Mouse (Mus musculus): ENCODE data around the gene Poll. TPM values are rescaled to one million over a fixed set of nuclear protein-coding genes. Genes with fewer than 3 reads are reported as not detected.

Gene Poll
- total RNA-seq (2021), result 10 to 100 TPM in 1 of 2 experiments, 1 to 10 TPM in 1; 9.3 to 10.2 TPM

GRCm38 (mm10) chr19:45560153-45560890 is at the start of gene Poll, which contains the start of gene Gm17018:
TSS of gene Poll (minus strand) at chr19:45560531.
TSS of gene Gm17018 (plus strand) at chr19:45560615.
- DNase-seq (ENCODE audit: low spot score), result peak; percentile 72
- intact Hi-C loops (cut with DNase I), result no loop called here

DNA sequence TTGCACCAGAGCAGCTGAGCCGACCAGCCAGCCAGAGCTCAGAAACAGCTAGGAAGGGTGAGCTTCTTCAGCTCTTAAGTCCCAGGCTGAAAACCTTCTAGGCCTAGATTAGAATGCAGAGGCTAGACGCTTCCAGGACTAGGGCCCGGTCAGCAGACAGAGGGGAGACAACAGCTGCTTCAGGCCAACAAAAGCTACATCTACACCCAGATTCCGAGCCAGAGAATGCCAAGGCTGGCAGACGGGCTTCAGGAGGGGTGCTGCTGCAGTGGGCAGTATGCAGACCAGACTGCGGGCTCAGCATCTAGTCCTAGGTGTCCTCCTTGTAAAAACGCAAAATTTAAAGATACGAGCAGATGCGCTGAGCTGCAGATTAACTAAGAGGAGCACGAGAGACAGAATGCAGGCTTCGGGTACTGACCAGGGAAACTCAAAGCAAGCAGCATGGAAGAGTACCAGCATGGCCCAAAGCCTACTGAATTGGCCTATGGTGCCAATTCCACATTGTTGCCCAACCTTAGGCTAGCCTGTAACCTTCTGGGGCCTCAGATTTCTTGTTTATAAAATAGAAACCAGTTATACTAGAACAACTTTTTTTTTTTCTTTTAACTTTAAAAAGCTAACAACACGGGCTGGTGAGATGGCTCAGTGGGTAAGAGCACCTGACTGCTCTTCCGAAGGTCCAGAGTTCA is 48.5 kb upstream of the Poll start:
- DNase-seq (ENCODE audit: low spot score), result no peak
- intact Hi-C loops (cut with DNase I), result no loop called here

DNA sequence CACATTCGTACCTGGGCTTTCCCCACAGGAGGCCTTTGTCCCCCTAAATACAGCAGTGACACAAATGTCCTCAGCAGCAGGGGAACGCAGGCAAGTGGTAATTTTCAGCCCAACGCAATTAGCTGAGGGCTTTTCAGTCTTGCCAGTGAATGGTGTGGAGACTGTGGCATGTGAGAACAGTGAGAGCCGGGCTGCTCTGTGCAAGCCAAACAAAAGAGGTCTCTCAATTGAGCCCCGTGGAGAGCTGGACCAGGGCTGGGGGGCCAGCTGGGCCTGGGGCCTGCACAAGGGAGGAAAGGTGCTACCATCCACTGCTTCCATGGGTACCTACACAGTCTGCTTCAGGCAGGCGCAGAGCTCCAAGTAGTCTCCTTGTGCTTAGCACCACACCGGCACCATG is 47.1 kb upstream of the Poll start:
- intact Hi-C loops (cut with DNase I), result no loop called here
- no peak for DNase-seq (ENCODE audit: low spot score)

DNA sequence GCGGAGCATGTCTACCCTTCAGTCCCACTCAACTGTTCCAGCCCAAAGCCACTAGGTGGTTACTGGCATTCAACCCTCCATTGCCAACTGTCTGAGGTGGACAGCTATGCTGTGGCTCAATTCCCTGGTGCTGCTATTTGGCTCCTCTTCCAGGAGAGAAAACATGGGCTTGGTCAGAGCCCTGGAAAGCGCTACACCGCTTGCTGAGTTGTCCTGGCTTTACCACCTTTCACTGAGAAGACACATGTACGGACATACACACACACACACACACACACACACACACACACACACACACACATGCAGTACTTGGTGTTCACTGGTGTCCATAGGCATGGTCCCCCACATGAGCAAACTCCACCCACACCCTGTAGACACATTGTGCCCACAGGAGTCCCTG is 46.4 kb upstream of the Poll start:
- intact Hi-C loops (cut with DNase I), result no loop called here
- DNase-seq (ENCODE audit: low spot score), result no peak

- intact Hi-C loops (cut with DNase I), result no loop called here
- no peak for DNase-seq (ENCODE audit: low spot score)
Measured at GRCm38 (mm10) chr19:45602606-45603005, 42.3 kb upstream of the Poll start.

DNA sequence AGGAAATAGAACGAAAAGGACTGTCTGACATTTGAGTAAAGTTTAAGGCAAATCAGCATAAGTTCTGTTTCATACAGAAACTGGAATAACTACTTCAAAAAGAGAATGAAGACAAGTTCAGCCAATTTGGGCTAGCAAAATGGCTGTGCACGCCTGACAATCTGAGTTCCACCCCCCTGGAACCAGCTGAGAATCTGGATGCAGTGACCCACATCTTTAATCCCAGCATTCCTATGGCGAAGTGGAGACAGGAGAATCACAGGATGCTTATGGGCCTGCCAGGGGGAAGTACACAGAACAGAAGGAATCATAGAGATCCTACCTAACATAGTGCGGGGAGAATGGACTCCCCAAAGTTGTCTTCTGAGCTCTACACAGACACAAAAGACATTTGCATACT is 36.8 kb upstream of the Poll start:
- no peak for DNase-seq (ENCODE audit: low spot score)

DNA sequence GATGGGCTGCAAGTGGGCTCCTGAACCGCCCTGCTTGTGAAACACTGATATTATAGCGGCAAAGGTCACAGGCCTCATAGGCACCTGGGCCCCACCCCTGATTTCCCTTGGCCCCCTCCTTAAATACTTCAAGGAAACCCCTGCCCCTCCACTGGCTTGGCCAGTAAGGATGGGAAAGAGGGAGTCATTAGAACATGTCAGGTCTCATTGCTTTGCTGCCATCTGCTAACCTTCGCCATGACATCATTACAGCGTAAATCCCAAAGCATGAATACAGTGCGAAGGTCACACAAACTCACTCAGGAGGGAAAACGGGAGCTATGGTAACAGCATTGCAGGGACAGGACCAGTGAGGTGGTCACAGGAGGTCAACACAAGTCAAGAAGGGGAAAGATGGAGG is 36.1 kb upstream of the Poll start:
- intact Hi-C loops (cut with DNase I), result no loop called here

More for the DNA sequence above, 36.8 kb upstream of the Poll start:
- intact Hi-C loops (cut with DNase I), result no loop called here

DNA sequence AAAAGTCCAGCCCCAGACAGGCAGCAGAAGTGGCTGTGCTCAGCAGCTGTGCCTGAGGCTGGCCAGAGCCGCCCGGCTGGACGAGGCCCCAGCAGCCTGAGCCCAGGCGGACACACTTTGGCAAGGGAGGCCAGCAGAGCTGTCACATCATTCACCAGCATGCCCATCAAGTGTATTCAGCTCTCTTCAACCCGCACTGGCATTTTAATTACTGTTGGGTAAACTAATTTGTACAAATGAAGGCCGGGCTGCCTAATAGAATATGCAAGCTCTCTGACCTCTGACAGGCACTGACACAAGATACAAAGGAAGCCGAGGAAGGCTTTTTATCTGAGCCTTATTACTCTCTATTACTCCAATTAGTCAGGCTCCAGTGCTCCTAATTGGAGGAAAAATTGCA is 35.7 kb upstream of the Poll start:
- intact Hi-C loops (cut with DNase I), result no loop called here
- DNase-seq (ENCODE audit: low spot score), result no peak

More for the DNA sequence above, 36.1 kb upstream of the Poll start:
- no peak for DNase-seq (ENCODE audit: low spot score)

- intact Hi-C loops (cut with DNase I), result no loop called here
- DNase-seq (ENCODE audit: low spot score), result no peak
Measured at GRCm38 (mm10) chr19:45595481-45595880, 35.1 kb upstream of the Poll start.

- intact Hi-C loops (cut with DNase I), result no loop called here
- no peak for DNase-seq (ENCODE audit: low spot score)
Measured at GRCm38 (mm10) chr19:45594079-45594478, 33.7 kb upstream of the Poll start.

GRCm38 (mm10) chr19:45592916-45593315 is 32.6 kb upstream of the Poll start:
- no peak for DNase-seq (ENCODE audit: low spot score)
- intact Hi-C loops (cut with DNase I), result no loop called here

DNA sequence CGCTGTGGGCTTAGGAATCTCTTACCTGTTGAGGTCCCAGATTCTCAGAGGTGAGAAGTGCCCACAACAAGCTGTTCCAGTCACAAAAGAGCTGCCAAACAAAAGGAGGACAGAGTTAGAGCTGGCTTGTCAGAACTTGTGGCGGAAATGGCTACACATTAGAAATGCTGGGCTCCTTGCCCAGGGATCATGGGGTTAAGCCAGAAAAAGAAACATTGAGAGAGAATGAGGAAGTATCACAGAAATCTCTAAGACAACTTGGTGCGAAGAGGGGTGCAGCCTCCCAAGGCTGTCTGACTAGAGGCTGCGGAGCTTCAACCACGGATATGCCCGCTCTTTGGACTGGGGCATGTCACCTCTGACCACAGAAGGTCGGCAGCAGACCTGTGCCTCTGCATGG is 31.4 kb upstream of the Poll start:
- no peak for DNase-seq (ENCODE audit: low spot score)

GRCm38 (mm10) chr19:45589761-45590160 is 29.4 kb upstream of the Poll start:
- no peak for DNase-seq (ENCODE audit: low spot score)
- intact Hi-C loops (cut with DNase I), result no loop called here

More for the DNA sequence above, 31.4 kb upstream of the Poll start:
- intact Hi-C loops (cut with DNase I), result no loop called here

DNA sequence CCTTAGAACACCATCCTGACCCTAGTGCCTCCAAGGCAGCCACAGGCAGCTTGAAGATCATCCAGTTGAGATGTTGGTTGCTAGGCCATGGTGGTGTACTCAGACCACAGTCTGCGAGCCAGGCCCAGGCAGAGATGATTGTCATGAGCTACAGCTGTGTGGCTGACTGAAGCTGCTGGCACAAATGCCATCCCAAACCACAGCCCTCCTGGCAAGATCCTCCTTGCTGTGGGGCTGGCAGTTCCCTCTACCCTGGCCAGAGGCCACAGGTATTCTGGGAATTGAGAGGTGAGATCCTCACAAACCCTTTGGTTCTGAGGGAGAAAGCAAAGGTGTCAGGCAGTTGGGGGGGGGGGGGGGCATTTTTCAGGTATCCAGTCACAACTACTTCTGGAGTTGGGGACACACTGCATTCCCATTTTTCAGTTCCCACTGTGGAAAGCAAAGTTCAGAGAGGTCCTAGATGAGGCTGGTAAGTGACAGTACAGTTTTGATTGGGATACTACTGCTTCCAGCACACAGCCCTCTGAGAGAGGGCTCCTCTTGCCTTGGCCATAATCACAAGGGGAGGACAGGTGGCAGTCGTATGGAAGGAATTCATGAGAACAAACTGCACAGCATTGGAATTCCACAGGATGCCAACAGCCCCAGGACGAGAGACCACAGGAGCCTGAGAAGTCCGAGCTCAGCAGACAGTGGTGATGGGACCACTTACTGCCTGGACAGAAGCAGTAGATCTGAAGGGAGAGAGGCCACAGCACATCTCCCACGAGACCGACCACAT is 27.4 kb upstream of the Poll start:
- no peak for DNase-seq (ENCODE audit: low spot score)
- intact Hi-C loops (cut with DNase I), result no loop called here

- intact Hi-C loops (cut with DNase I), result no loop called here
- no peak for DNase-seq (ENCODE audit: low spot score)
Measured at GRCm38 (mm10) chr19:45586850-45587249, 26.5 kb upstream of the Poll start.

GRCm38 (mm10) chr19:45584856-45585620 is 24.7 kb upstream of the Poll start:
- DNase-seq (ENCODE audit: low spot score), result no peak
- intact Hi-C loops (cut with DNase I), result no loop called here

DNA sequence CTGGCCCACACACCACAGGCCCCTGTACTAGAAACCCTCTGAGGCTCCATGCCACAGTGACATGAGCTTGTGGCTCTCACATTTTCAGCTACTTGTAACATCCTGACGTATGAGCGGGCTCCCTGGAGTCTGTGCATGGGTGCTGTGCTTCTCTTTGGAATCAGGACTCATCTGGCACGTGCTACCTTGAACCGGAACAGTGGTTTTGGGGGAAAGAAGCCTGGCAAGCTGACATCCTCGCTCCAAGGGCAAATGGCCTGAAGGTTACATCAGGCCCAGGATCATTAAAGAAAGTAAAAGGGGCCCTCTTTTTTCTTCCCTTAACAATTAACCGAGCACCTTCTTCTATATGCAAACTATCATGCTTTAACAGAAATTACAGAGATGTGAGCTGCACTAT is 22.8 kb upstream of the Poll start:
- DNase-seq (ENCODE audit: low spot score), result no peak
- intact Hi-C loops (cut with DNase I), result no loop called here

DNA sequence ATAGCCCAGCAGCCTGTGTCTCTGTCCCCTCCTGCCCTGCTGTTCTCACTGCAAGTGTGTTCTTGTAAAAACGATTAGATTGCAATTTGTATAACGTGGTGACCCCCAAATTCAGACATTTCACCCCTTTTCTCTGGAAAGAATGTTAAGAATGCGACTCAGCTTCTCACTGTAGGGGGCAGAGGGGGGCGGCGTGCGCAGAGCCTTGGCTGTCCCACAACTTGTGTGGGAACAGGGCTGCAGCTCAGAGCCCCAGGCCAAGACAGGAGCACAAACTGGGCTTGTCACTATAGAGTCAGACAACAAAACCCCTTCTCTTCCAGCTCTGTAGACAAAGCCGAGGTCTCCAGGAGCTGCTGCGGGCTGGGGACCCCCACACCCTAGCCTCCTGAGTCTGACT is 21.8 kb upstream of the Poll start:
- no peak for DNase-seq (ENCODE audit: low spot score)
- intact Hi-C loops (cut with DNase I), result no loop called here

DNA sequence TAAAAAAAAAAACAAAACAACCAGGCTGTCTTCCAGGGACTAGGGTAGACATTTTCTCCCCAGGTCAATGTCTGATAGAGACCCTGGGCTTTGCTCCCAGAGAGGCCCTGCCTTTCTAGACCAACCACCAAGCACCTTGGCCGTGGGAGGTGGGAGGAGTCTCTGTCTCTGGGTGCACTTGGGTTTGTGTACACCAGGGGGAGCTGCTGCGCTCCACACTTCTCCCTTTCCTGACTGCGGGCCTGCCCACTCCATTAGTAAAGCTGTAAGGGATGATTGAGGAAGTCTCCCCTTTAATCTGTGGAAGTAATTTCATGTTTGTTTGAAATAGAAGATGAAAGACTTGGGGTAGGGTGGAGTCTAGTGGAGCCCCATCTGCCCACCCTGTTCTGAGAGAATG is 20.9 kb upstream of the Poll start:
- intact Hi-C loops (cut with DNase I), result no loop called here

GRCm38 (mm10) chr19:45580235-45580634 is 19.9 kb upstream of the Poll start:
- intact Hi-C loops (cut with DNase I), result no loop called here
- no peak for DNase-seq (ENCODE audit: low spot score)

More for the DNA sequence above, 20.9 kb upstream of the Poll start:
- no peak for DNase-seq (ENCODE audit: low spot score)

Data from heart, postnatal 25 days (tissue).